Mouse (Mus musculus): Measurements from ENCODE around the gene Padi6.

DNA sequence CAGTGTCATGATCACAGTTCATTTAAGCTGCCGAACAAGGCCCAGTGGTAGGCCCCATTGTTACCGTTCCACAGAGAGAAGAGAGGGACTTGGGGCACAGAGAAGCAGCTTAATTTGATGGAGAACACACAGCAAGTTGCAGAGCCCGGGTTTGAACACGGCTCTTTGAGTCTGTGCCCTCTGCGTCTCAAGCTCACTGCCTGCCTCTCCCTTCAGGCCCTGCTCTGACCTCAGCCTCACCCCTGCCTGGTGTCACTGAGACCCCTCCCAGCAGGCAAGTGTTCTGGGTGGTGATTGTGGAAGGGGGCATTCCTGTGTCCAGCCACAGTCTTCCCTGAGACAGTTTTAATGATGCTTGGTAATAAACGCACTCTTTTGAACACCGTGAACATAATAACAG lies 47.3 kb downstream of the Padi6 start:
- TF ChIP-seq CTCF (IDR thresholded peaks at IDR 0.05) (no peak), EP300 (IDR thresholded peaks at IDR 0.05; ENCODE audit: insufficient read depth, low read depth, low read length) (no peak), POLR2A (IDR thresholded peaks at IDR 0.05; ENCODE audit: insufficient read depth, low read depth, low read length) (no peak)

Measured in heart, adult 2 months (tissue).